Mouse (Mus musculus): ENCODE data around the gene Mrpl20.

The Mrpl20 gene

GRCm38 (mm10) chr4:155851368-155851767 is 48.7 kb downstream of the Mrpl20 start:
- intact Hi-C loops (cut with DNase I): no loop called here

- intact Hi-C loops (cut with DNase I): no loop called here
Measured at GRCm38 (mm10) chr4:155851951-155852411, 49.3 kb downstream of the Mrpl20 start.

- intact Hi-C loops (cut with DNase I): no loop called here
Measured at GRCm38 (mm10) chr4:155853421-155853820, 50.7 kb downstream of the Mrpl20 start.

- intact Hi-C loops (cut with DNase I): no loop called here
Measured at GRCm38 (mm10) chr4:155854991-155855390, 52.3 kb downstream of the Mrpl20 start.

- intact Hi-C loops (cut with DNase I): no loop called here
Measured at GRCm38 (mm10) chr4:155856071-155856470, 53.4 kb downstream of the Mrpl20 start.

GRCm38 (mm10) chr4:155856881-155857280 is 54.2 kb downstream of the Mrpl20 start:
- intact Hi-C loops (cut with DNase I): no loop called here

GRCm38 (mm10) chr4:155859318-155859717 is 56.6 kb downstream of the Mrpl20 start:
- intact Hi-C loops (cut with DNase I): no loop called here

Small RNA genes lying within 50 kb of the gene (microRNA-seq; reads per million reads assigned to microRNA genes)
- 0 reads per million in 2 experiments for gene Gm27743
